Comparison of ENCODE assay signal across 8 mouse cellular contexts in genomic region chr9:66059583-66060307, GRCm38 (mm10). TPM values are rescaled to one million over a fixed set of nuclear protein-coding genes. Genes with fewer than 3 reads are reported as not detected.
A peak's percentile ranks its signal among the peaks of the same experiment; 100 is the strongest.
DNase-seq lines count a peak whose midpoint lies in the region; ATAC-seq lines count a peak whose summit lies in the region.

Gene Ppib, plus strand, starts transcription at chr9:66060222.

- peak within 1 kb of the TSS; percentile 87 for H3K9ac ChIP-seq in hindbrain, embryonic 15.5 days

- peaks cover 28% of the 10 kb centered on the region for H3K4me1 ChIP-seq in hindbrain, embryonic 15.5 days (replicated peaks)

- peaks cover 23% of the 10 kb centered on the region for H3K36me3 ChIP-seq in hindbrain, embryonic 15.5 days

- DNase-seq in T-cell, adult 2 months (ENCODE audit: low spot score), result peak; percentile 97
- peak; percentile 97 to 99 for DNase-seq in cerebellum, postnatal 36 days
- DNase-seq in frontal cortex, postnatal 36 days (ENCODE audit: low spot score in 2 of 2), result peak; percentile 97 to 99
- DNase-seq in left cerebral cortex, adult 11 months (ENCODE audit: low spot score), result peak; percentile 97
- DNase-seq in lung, postnatal 4 days, result peak; percentile 98 to 99
- DNase-seq in retina, postnatal 7 days (ENCODE audit: low read depth, low spot score), result peak; percentile 90
- peak; percentile 94 for DNase-seq in urinary bladder, adult 2 months (ENCODE audit: low spot score)

- ATAC-seq in hindbrain, embryonic 15.5 days (ENCODE audit: low FRiP score, low read depth), result peak; percentile 97

- H3K27ac ChIP-seq in hindbrain, embryonic 15.5 days (replicated peaks), result peak within 1 kb of the TSS; percentile 87

- H3K27me3 ChIP-seq in hindbrain, embryonic 15.5 days, result no peaks in the 10 kb centered on the region

- no peaks in the 10 kb centered on the region for H3K9me3 ChIP-seq in hindbrain, embryonic 15.5 days

- peak within 1 kb of the TSS; percentile 74 for H3K4me3 ChIP-seq in hindbrain, embryonic 15.5 days

- WGBS in hindbrain, embryonic 15.5 days, result under 1% methylated on average over 51 of the region's 51 CpGs

- H3K4me2 ChIP-seq in hindbrain, embryonic 15.5 days, result peak within 1 kb of the TSS; percentile 80

RNA-seq across cellular contexts. Expression of gene Ppib, which starts in this region (rescaled TPM):
- polyA plus RNA-seq in hindbrain, embryonic 15.5 days (2015; fragmentation: Nextera tagmentation; extraction: Ambion mirVana), result 346 and 359 TPM in 2 replicates
- 442 and 532 TPM in 2 replicates for polyA plus RNA-seq in urinary bladder, adult 2 months (2012; rRNA removed)

Comparison
In these comparisons a context has a peak if more than half of its experiments do, and no peak if none do; other contexts are left out.
1. Peak in every context shown above with its lines: DNase-seq, ATAC-seq, H3K4me3 ChIP-seq and H3K27ac ChIP-seq.